Mouse (Mus musculus): ENCODE results near the gene Spata1. TPM values are rescaled to one million over a fixed set of nuclear protein-coding genes. Genes with fewer than 3 reads are reported as not detected.

Spata1 gene
- 4.1 and 5.2 TPM in 2 replicates for polyA plus RNA-seq (2015; fragmentation: Nextera tagmentation; extraction: Ambion mirVana)

GRCm38 (mm10) chr3:146499431-146500002 lies at the start of gene Spata1, which contains the start of gene Gng5:
Gene Spata1 (minus strand): TSS chr3:146499753.
Gene Gng5 (plus strand): TSS chr3:146499807.
- peak within 1 kb of the TSS; percentile 97 for H3K9ac ChIP-seq (ENCODE audit: low read length)
- no peaks in the 10 kb centered on the region for H3K9me3 ChIP-seq (ENCODE audit: control insufficient read depth, low read length)
- peak within 1 kb of the TSS; percentile 97 for H3K4me3 ChIP-seq (ENCODE audit: low read length)
- H3K27ac ChIP-seq (ENCODE audit: low read length), result peak within 1 kb of the TSS; percentile 98
- peak; percentile 96 for ATAC-seq (ENCODE audit: low read depth)
- peak within 1 kb of the TSS; percentile 87 for H3K4me2 ChIP-seq (ENCODE audit: low read depth, low read length)
- peaks cover 24% of the 10 kb centered on the region for H3K4me1 ChIP-seq (replicated peaks; ENCODE audit: control insufficient read depth, insufficient read depth, low read length)
- no peaks in the 10 kb centered on the region for H3K27me3 ChIP-seq (ENCODE audit: control insufficient read depth, insufficient read depth, low read depth, low read length)
- 0% methylated on average over 19 of the region's 88 CpGs for WGBS
- H3K36me3 ChIP-seq (ENCODE audit: control insufficient read depth, insufficient read depth, low read length), result peaks cover 6% of the 10 kb centered on the region

- WGBS, result 16% methylated on average over 1 of the region's 1 CpGs
- H3K27ac ChIP-seq (ENCODE audit: low read length), result no peak overlapping the region
- no peaks in the 10 kb centered on the region for H3K9me3 ChIP-seq (ENCODE audit: control insufficient read depth, low read length)
- no peak overlapping the region for H3K4me2 ChIP-seq (ENCODE audit: low read depth, low read length)
- H3K4me1 ChIP-seq (replicated peaks; ENCODE audit: control insufficient read depth, insufficient read depth, low read length), result no peaks in the 10 kb centered on the region
- H3K27me3 ChIP-seq (ENCODE audit: control insufficient read depth, insufficient read depth, low read depth, low read length), result no peaks in the 10 kb centered on the region
- no peak for ATAC-seq (ENCODE audit: low read depth)
- H3K4me3 ChIP-seq (ENCODE audit: low read length), result no peak overlapping the region
- H3K9ac ChIP-seq (ENCODE audit: low read length), result no peak overlapping the region
- H3K36me3 ChIP-seq (ENCODE audit: control insufficient read depth, insufficient read depth, low read length), result no peaks in the 10 kb centered on the region
Measured at GRCm38 (mm10) chr3:146543632-146544031, 44.1 kb upstream of the Spata1 start.

- Histone ChIP-seq H3K9me3 (ENCODE audit: control insufficient read depth, low read length) (no peaks in the 10 kb centered on the region), H3K4me1 (replicated peaks; ENCODE audit: control insufficient read depth, insufficient read depth, low read length) (no peaks in the 10 kb centered on the region), H3K27ac (ENCODE audit: low read length) (no peak overlapping the region), H3K36me3 (ENCODE audit: control insufficient read depth, insufficient read depth, low read length) (no peaks in the 10 kb centered on the region), H3K4me2 (ENCODE audit: low read depth, low read length) (no peak overlapping the region), H3K9ac (ENCODE audit: low read length) (no peak overlapping the region), H3K27me3 (ENCODE audit: control insufficient read depth, insufficient read depth, low read depth, low read length) (no peaks in the 10 kb centered on the region), H3K4me3 (ENCODE audit: low read length) (no peak overlapping the region)
- 32% methylated on average over 4 of the region's 4 CpGs for WGBS
- ATAC-seq (ENCODE audit: low read depth), result peak; percentile 60; the same call in 1 of the 2 replicates
Measured at GRCm38 (mm10) chr3:146540521-146541273, 41.1 kb upstream of the Spata1 start.

GRCm38 (mm10) chr3:146534986-146535385 lies 35.4 kb upstream of the Spata1 start:
- no peak for ATAC-seq (ENCODE audit: low read depth)
- no peaks in the 10 kb centered on the region for H3K4me1 ChIP-seq (replicated peaks; ENCODE audit: control insufficient read depth, insufficient read depth, low read length)
- no peak overlapping the region for H3K9ac ChIP-seq (ENCODE audit: low read length)
- no peaks in the 10 kb centered on the region for H3K36me3 ChIP-seq (ENCODE audit: control insufficient read depth, insufficient read depth, low read length)
- H3K27ac ChIP-seq (ENCODE audit: low read length), result no peak overlapping the region
- no peaks in the 10 kb centered on the region for H3K9me3 ChIP-seq (ENCODE audit: control insufficient read depth, low read length)
- WGBS, result 64% methylated on average over 6 of the region's 6 CpGs
- H3K4me3 ChIP-seq (ENCODE audit: low read length), result no peak overlapping the region
- H3K27me3 ChIP-seq (ENCODE audit: control insufficient read depth, insufficient read depth, low read depth, low read length), result no peaks in the 10 kb centered on the region
- H3K4me2 ChIP-seq (ENCODE audit: low read depth, low read length), result no peak overlapping the region

GRCm38 (mm10) chr3:146528335-146528734 lies 28.8 kb upstream of the Spata1 start:
- H3K36me3 ChIP-seq (ENCODE audit: control insufficient read depth, insufficient read depth, low read length), result no peaks in the 10 kb centered on the region
- no peak overlapping the region for H3K4me2 ChIP-seq (ENCODE audit: low read depth, low read length)
- WGBS, result 43% methylated on average over 2 of the region's 2 CpGs
- H3K4me1 ChIP-seq (replicated peaks; ENCODE audit: control insufficient read depth, insufficient read depth, low read length), result no peaks in the 10 kb centered on the region
- H3K27me3 ChIP-seq (ENCODE audit: control insufficient read depth, insufficient read depth, low read depth, low read length), result no peaks in the 10 kb centered on the region
- ATAC-seq (ENCODE audit: low read depth), result no peak
- H3K9ac ChIP-seq (ENCODE audit: low read length), result no peak overlapping the region
- no peaks in the 10 kb centered on the region for H3K9me3 ChIP-seq (ENCODE audit: control insufficient read depth, low read length)
- no peak overlapping the region for H3K4me3 ChIP-seq (ENCODE audit: low read length)
- no peak overlapping the region for H3K27ac ChIP-seq (ENCODE audit: low read length)

GRCm38 (mm10) chr3:146521652-146522020 lies 22.1 kb upstream of the Spata1 start:
- Histone ChIP-seq H3K36me3 (ENCODE audit: control insufficient read depth, insufficient read depth, low read length) (peaks cover 7% of the 10 kb centered on the region), H3K4me2 (ENCODE audit: low read depth, low read length) (peak overlapping the region; percentile 83), H3K27me3 (ENCODE audit: control insufficient read depth, insufficient read depth, low read depth, low read length) (no peaks in the 10 kb centered on the region), H3K4me3 (ENCODE audit: low read length) (peak overlapping the region; percentile 95), H3K9ac (ENCODE audit: low read length) (peak overlapping the region; percentile 52), H3K4me1 (replicated peaks; ENCODE audit: control insufficient read depth, insufficient read depth, low read length) (peaks cover 2% of the 10 kb centered on the region; the same call in 1 of the 2 replicates), H3K27ac (ENCODE audit: low read length) (peak overlapping the region; percentile 99), H3K9me3 (ENCODE audit: control insufficient read depth, low read length) (no peaks in the 10 kb centered on the region)
- WGBS, result 9% methylated on average over 8 of the region's 8 CpGs
- no peak for ATAC-seq (ENCODE audit: low read depth)

DNA sequence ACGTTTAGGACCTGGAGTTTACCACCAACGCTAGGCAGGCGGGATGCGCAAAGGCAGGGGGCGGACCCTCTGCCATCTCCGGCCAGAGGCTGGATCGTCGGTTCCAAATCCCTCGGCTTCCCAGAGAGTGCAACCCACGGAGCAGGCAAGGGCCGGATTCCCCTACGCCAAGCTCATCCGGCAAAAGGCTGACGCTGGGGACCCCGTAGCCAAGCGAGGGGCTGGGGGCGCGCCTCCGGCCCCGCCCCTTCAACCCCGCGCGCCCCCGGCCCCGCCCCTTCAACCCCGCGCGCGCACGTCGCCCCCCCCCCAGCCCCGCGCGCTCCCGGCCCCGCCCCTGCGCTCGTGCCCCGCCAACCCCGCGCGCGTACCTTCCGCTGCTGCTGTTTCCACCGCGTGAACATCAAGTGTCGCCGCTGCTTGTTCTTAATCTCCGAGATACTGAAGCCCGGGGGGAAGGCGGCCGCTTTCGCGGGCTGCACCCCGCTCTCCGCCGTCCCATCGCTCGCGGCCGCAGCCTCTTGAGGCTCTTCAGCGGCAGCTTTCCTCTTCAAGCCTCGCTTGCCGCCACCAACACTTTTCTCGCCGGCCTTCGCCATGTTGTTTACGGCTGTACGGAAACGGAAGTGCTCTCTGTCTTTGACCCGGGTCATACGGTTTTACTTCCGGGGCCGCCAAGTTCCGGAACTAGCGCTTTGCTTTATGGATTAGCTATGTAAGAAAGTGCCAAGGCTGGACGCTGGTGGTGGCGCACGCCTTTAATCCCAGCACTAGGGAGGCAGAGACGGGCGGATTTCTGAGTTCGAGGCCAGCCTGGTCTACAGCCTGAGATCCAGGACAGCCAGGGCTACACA lies 21.5 kb upstream of the Spata1 start, which contains the start of gene Rpf1:
TSS of gene Rpf1 (minus strand) at position 632 of the 854 bp plus-strand sequence.
- peaks cover 7% of the 10 kb centered on the region for H3K36me3 ChIP-seq (ENCODE audit: control insufficient read depth, insufficient read depth, low read length)
- peak; percentile 97 for ATAC-seq (ENCODE audit: low read depth)
- H3K9ac ChIP-seq (ENCODE audit: low read length), result peak within 1 kb of the TSS; percentile 93
- peak within 1 kb of the TSS; percentile 95 for H3K4me3 ChIP-seq (ENCODE audit: low read length)
- H3K9me3 ChIP-seq (ENCODE audit: control insufficient read depth, low read length), result no peaks in the 10 kb centered on the region
- peak within 1 kb of the TSS; percentile 99 for H3K27ac ChIP-seq (ENCODE audit: low read length)
- peaks cover 2% of the 10 kb centered on the region; the same call in 1 of the 2 replicates for H3K4me1 ChIP-seq (replicated peaks; ENCODE audit: control insufficient read depth, insufficient read depth, low read length)
- H3K27me3 ChIP-seq (ENCODE audit: control insufficient read depth, insufficient read depth, low read depth, low read length), result no peaks in the 10 kb centered on the region
- under 1% methylated on average over 71 of the region's 82 CpGs for WGBS
- H3K4me2 ChIP-seq (ENCODE audit: low read depth, low read length), result peak within 1 kb of the TSS; percentile 83

DNA sequence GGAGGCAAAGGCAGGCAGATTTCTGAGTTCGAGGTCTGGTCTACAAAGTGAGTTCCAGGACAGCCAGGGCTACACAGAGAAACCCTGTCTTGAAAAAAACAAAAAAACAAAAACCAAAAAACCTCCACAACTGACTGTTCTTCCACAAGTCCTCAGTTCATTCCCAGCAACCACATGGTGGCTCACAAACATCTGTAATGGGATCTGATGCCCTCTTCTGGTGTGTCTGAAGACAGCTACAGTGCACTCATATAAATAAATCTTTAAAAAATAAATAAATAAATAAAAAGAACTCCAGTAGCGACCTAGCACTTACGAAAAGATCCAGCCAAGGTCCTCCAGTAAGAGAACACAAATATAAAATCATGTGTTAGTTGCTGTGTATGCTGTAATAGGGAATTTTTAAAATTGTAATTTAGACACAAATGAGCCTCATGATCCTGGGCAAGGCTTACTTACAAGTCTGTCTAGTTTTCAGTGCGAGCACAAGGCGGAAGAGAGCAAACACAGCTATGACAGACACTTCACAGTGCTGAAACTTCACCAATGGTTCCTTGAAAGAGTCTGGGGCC lies 20.8 kb upstream of the Spata1 start:
- H3K4me1 ChIP-seq (replicated peaks; ENCODE audit: control insufficient read depth, insufficient read depth, low read length), result peaks cover 2% of the 10 kb centered on the region; the same call in 1 of the 2 replicates
- WGBS, result 24% methylated on average over 5 of the region's 5 CpGs
- ATAC-seq (ENCODE audit: low read depth), result no peak

More for the DNA sequence above, 20.8 kb upstream of the Spata1 start:
- H3K27ac ChIP-seq (ENCODE audit: low read length), result peak overlapping the region; percentile 99
- peak overlapping the region; percentile 95 for H3K4me3 ChIP-seq (ENCODE audit: low read length)
- H3K27me3 ChIP-seq (ENCODE audit: control insufficient read depth, insufficient read depth, low read depth, low read length), result no peaks in the 10 kb centered on the region
- H3K9ac ChIP-seq (ENCODE audit: low read length), result peak overlapping the region; percentile 93
- peak overlapping the region; percentile 83 for H3K4me2 ChIP-seq (ENCODE audit: low read depth, low read length)
- H3K36me3 ChIP-seq (ENCODE audit: control insufficient read depth, insufficient read depth, low read length), result peaks cover 7% of the 10 kb centered on the region
- H3K9me3 ChIP-seq (ENCODE audit: control insufficient read depth, low read length), result no peaks in the 10 kb centered on the region
